In the genomic region with DNA sequence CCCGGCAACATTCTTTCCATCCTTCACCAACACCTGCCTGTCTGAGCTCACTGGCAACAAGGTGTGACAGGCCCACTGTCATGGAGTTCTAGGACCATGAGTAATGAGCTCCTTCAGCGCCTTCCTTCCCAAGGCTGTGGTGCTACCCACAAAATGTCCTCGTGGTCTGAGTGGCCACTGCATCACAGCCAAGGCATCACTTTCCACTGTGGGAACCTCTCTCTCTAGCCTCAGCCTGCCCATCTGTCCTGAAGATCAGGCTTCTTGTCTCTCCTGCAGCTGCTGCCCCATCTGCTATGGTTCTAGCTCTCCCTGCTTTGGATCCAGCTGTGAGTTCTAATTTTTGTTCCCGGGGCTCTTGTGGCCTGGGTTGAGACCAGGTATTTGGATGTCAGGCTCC, we compare ENCODE assay signal across 23 mouse cellular contexts.
A peak's percentile ranks its signal among the peaks of the same experiment; 100 is the strongest.
DNase-seq lines count a peak whose midpoint lies in the region; ATAC-seq and TF ChIP-seq lines count a peak whose summit lies in the region.
"Had no signal": no experiment of that assay in that cellular context is flagged by ENCODE, and none has a peak within 500 bp of the region (broad histone marks: within the 10 kb centered on the region; RNA-seq: fewer than 3 reads in every experiment).

No protein-coding gene starts in this region.

- TF ChIP-seq EP300 in liver, postnatal 0 days (IDR thresholded peaks at IDR 0.05; ENCODE audit: low read depth): no peak

- peaks cover 6% of the 10 kb centered on the region for H3K4me1 ChIP-seq in forebrain, embryonic 11.5 days (replicated peaks; ENCODE audit: control insufficient read depth, insufficient read depth, low read length)
- H3K4me1 ChIP-seq in forebrain, postnatal 0 days (ENCODE audit: insufficient read depth): peaks cover 23% of the 10 kb centered on the region
- no peaks in the 10 kb centered on the region for H3K4me1 ChIP-seq in liver, postnatal 0 days (ENCODE audit: insufficient read depth)
- no peaks in the 10 kb centered on the region for H3K4me1 ChIP-seq in liver, embryonic 12.5 days
- peaks cover 15% of the 10 kb centered on the region for H3K4me1 ChIP-seq in limb, embryonic 10.5 days

- DNase-seq in forebrain, embryonic 11.5 days (ENCODE audit: low spot score): peak; percentile 18
- DNase-seq in forebrain, postnatal 0 days: no peak
- DNase-seq in liver, postnatal 0 days: peak; percentile 5
- DNase-seq in limb, embryonic 10.5 days (ENCODE audit: low spot score): peak; percentile 14
- no peak for DNase-seq in urinary bladder, adult 2 months (ENCODE audit: low spot score)
- DNase-seq: adrenal gland, postnatal 10 days; adrenal gland, postnatal 36 days; B cell, adult 2 months; cerebellum, adult 18-20 months; cerebellum, postnatal 10 days; embryo, embryonic 11 days; gastrocnemius, postnatal 25 days had no signal

- H3K9me3 ChIP-seq in forebrain, embryonic 11.5 days (ENCODE audit: control insufficient read depth, low read length): no peaks in the 10 kb centered on the region
- no peaks in the 10 kb centered on the region for H3K9me3 ChIP-seq in forebrain, postnatal 0 days (ENCODE audit: low read length)
- H3K9me3 ChIP-seq in liver, postnatal 0 days (ENCODE audit: low read length): no peaks in the 10 kb centered on the region
- no peaks in the 10 kb centered on the region for H3K9me3 ChIP-seq in liver, embryonic 12.5 days (replicated peaks)
- no peaks in the 10 kb centered on the region for H3K9me3 ChIP-seq in limb, embryonic 10.5 days (replicated peaks)
- H3K9me3 ChIP-seq: forebrain, embryonic 10.5 days; heart, embryonic 10.5 days; heart, embryonic 13.5 days; hindbrain, embryonic 12.5 days; hindbrain, embryonic 15.5 days; intestine, embryonic 15.5 days had no signal

- TF ChIP-seq CTCF in forebrain, postnatal 0 days (IDR thresholded peaks at IDR 0.05; ENCODE audit: low read depth): no peak
- TF ChIP-seq CTCF in liver, postnatal 0 days (IDR thresholded peaks at IDR 0.05; ENCODE audit: low read depth): no peak

- H3K27ac ChIP-seq in forebrain, embryonic 11.5 days (ENCODE audit: low read depth, low read length): no peak overlapping the region
- no peak overlapping the region for H3K27ac ChIP-seq in forebrain, postnatal 0 days (ENCODE audit: low read depth, low read length)
- no peak overlapping the region for H3K27ac ChIP-seq in liver, postnatal 0 days (ENCODE audit: low read depth)
- H3K27ac ChIP-seq in liver, embryonic 12.5 days: no peak overlapping the region
- H3K27ac ChIP-seq in limb, embryonic 10.5 days: no peak overlapping the region
- H3K27ac ChIP-seq: forebrain, embryonic 10.5 days; heart, adult 2 months; heart, embryonic 10.5 days; heart, embryonic 13.5 days; hindbrain, embryonic 12.5 days; hindbrain, embryonic 15.5 days; intestine, embryonic 15.5 days had no signal

- no peaks in the 10 kb centered on the region for H3K27me3 ChIP-seq in forebrain, embryonic 11.5 days (ENCODE audit: control insufficient read depth, insufficient read depth, low read length)
- no peaks in the 10 kb centered on the region for H3K27me3 ChIP-seq in forebrain, postnatal 0 days (ENCODE audit: insufficient read depth, low read length)
- H3K27me3 ChIP-seq in liver, postnatal 0 days (ENCODE audit: insufficient read depth, low read length): no peaks in the 10 kb centered on the region
- H3K27me3 ChIP-seq in liver, embryonic 12.5 days (replicated peaks): no peaks in the 10 kb centered on the region
- H3K27me3 ChIP-seq in limb, embryonic 10.5 days (ENCODE audit: low read depth, poor library complexity, severe bottlenecking): no peaks in the 10 kb centered on the region
- H3K27me3 ChIP-seq: heart, embryonic 13.5 days; hindbrain, embryonic 12.5 days; hindbrain, embryonic 15.5 days; intestine, embryonic 15.5 days; Patski had no signal

- H3K4me3 ChIP-seq in forebrain, embryonic 11.5 days (ENCODE audit: low read depth, low read length): no peak overlapping the region
- no peak overlapping the region for H3K4me3 ChIP-seq in forebrain, postnatal 0 days (ENCODE audit: low read depth, low read length)
- no peak overlapping the region for H3K4me3 ChIP-seq in liver, postnatal 0 days (ENCODE audit: low read depth, low read length)
- H3K4me3 ChIP-seq in liver, embryonic 12.5 days: no peak overlapping the region
- H3K4me3 ChIP-seq in limb, embryonic 10.5 days: no peak overlapping the region
- H3K4me3 ChIP-seq: forebrain, embryonic 10.5 days; heart, adult 2 months; heart, embryonic 10.5 days; heart, embryonic 13.5 days; hindbrain, embryonic 12.5 days; hindbrain, embryonic 15.5 days; intestine, embryonic 15.5 days had no signal

- no peak overlapping the region for H3K9ac ChIP-seq in forebrain, embryonic 11.5 days (ENCODE audit: low read length)
- no peak overlapping the region for H3K9ac ChIP-seq in forebrain, postnatal 0 days
- no peak overlapping the region for H3K9ac ChIP-seq in liver, postnatal 0 days (replicated peaks)
- H3K9ac ChIP-seq in liver, embryonic 12.5 days: no peak overlapping the region
- H3K9ac ChIP-seq: heart, embryonic 13.5 days; hindbrain, embryonic 12.5 days; hindbrain, embryonic 15.5 days; intestine, embryonic 15.5 days had no signal

- 83% methylated on average over 4 of the region's 4 CpGs for WGBS in forebrain, embryonic 11.5 days
- WGBS in forebrain, postnatal 0 days: 92% methylated on average over 4 of the region's 4 CpGs
- WGBS in liver, postnatal 0 days (ENCODE audit: insufficient replicate concordance): 70% methylated on average over 4 of the region's 4 CpGs
- WGBS in liver, embryonic 12.5 days (ENCODE audit: insufficient replicate concordance): 52% methylated on average over 4 of the region's 4 CpGs
- 81% methylated on average over 4 of the region's 4 CpGs for WGBS in limb, embryonic 10.5 days

- no peak overlapping the region for H3K4me2 ChIP-seq in forebrain, embryonic 11.5 days (ENCODE audit: low read depth, low read length, severe bottlenecking)
- H3K4me2 ChIP-seq in forebrain, postnatal 0 days (ENCODE audit: low read depth): no peak overlapping the region
- H3K4me2 ChIP-seq in liver, postnatal 0 days (ENCODE audit: low read depth, low read length): no peak overlapping the region
- H3K4me2 ChIP-seq in liver, embryonic 12.5 days: no peak overlapping the region
- H3K4me2 ChIP-seq: heart, embryonic 13.5 days; hindbrain, embryonic 12.5 days; hindbrain, embryonic 15.5 days; intestine, embryonic 15.5 days had no signal

- no peak for ATAC-seq in forebrain, embryonic 11.5 days (replicated peaks; ENCODE audit: low FRiP score)
- no peak for ATAC-seq in forebrain, postnatal 0 days
- no peak for ATAC-seq in liver, postnatal 0 days
- no peak for ATAC-seq in liver, embryonic 12.5 days
- ATAC-seq: forebrain, embryonic 14.5 days; intestine, embryonic 15.5 days; Patski had no signal

- no peaks in the 10 kb centered on the region for H3K36me3 ChIP-seq in forebrain, embryonic 11.5 days (ENCODE audit: control insufficient read depth, insufficient read depth, low read length)
- no peaks in the 10 kb centered on the region for H3K36me3 ChIP-seq in forebrain, postnatal 0 days (ENCODE audit: insufficient read depth)
- no peaks in the 10 kb centered on the region for H3K36me3 ChIP-seq in liver, postnatal 0 days (replicated peaks; ENCODE audit: insufficient read depth, low read length)
- no peaks in the 10 kb centered on the region for H3K36me3 ChIP-seq in liver, embryonic 12.5 days
- H3K36me3 ChIP-seq in limb, embryonic 10.5 days: no peaks in the 10 kb centered on the region
- H3K36me3 ChIP-seq: forebrain, embryonic 10.5 days; G1E; heart, embryonic 10.5 days; heart, embryonic 13.5 days; hindbrain, embryonic 12.5 days; hindbrain, embryonic 15.5 days; intestine, embryonic 15.5 days had no signal

Comparison
In these comparisons a context has a peak if more than half of its experiments do, and no peak if none do; other contexts are left out.
1. DNase-seq: peak in forebrain, embryonic 11.5 days (single experiment), liver, postnatal 0 days (single experiment) and limb, embryonic 10.5 days (single experiment); none in forebrain, postnatal 0 days (single experiment) and urinary bladder, adult 2 months (single experiment).